Mouse (Mus musculus) midbrain, embryonic 12.5 days (tissue): ENCODE measurements at regions not wholly inside any gene's neighbourhood (a gene's known extent, or its start where the extent isn't known, plus 50 kb on each side); places are given as distances from the start of the nearest gene placed in this dataset.
"Not testable (repeated sequence)": the region's sequence is repeated elsewhere in the genome, so short reads cannot be mapped to it uniquely, and the experiment has no call there.

Source experiments
- ATAC-seq: fragments of 200-750 bp; cut with Nextera tagmentation; 2 replicates; pipeline ENCODE4 v1.8.0; 2017; ENCODE audit warnings: low read depth, moderate TSS enrichment, moderate library complexity; ENCODE audit not compliant: low FRiP score
- H3K27ac ChIP-seq: fragments of 300-500 bp; sonication (generic); replicated peaks from 2 replicates; pipeline ENCODE4 v1.5.1; 2016; ENCODE audit warnings: mild to moderate bottlenecking
- H3K27me3 ChIP-seq: fragments of 300-500 bp; sonication (generic); 2 replicates; pipeline ENCODE4 v1.6.1; 2016; ENCODE audit warnings: mild to moderate bottlenecking
- H3K36me3 ChIP-seq: fragments of 300-500 bp; sonication (generic); 2 replicates; pipeline ENCODE4 v1.6.1; 2016
- H3K4me1 ChIP-seq: fragments of 300-500 bp; sonication (generic); 2 replicates; pipeline ENCODE4 v1.6.1; 2016
- H3K4me2 ChIP-seq: fragments of 300-500 bp; sonication (generic); replicated peaks from 2 replicates; pipeline ENCODE4 v1.6.1; 2016; ENCODE audit warnings: mild to moderate bottlenecking, moderate library complexity
- H3K4me3 ChIP-seq: fragments of 300-500 bp; sonication (generic); 2 replicates; pipeline ENCODE4 v1.5.1; 2016; ENCODE audit warnings: mild to moderate bottlenecking
- H3K9ac ChIP-seq: fragments of 300-500 bp; sonication (generic); replicated peaks from 2 replicates; pipeline ENCODE4 v1.6.1; 2016; ENCODE audit warnings: mild to moderate bottlenecking, moderate library complexity
- H3K9me3 ChIP-seq: fragments of 300-500 bp; sonication (generic); 2 replicates; pipeline ENCODE4 v1.6.1; 2016; ENCODE audit warnings: mild to moderate bottlenecking
- WGBS: fragments of 180-500 bp; shearing (Covaris S2); methylation state at CpG from one replicate; pipeline ENCODE4 v1.1.7; 2016; 5-methylcytosine and 5-hydroxymethylcytosine counted together

DNA sequence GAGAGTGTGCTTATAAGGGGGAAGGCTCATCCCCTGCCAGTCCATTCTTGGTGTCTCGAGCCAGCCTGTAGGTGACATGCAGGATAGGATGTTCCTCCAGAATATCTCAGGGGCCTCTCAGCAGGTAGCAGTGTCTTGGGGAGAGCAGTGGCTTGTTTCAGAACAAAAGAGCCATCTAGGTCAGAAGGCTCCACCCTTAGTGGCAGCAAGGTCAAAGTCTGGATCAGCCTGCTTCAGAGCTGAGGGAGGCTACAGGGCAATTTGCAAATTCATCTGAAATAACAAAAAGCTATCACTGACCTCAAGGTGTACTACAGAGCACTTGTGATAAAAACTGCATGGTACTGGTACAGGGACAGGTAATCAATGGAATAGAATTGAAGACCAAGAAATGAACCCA, 1679.5 kb downstream of the Stim2 start:
- not testable (repeated sequence) for H3K9ac ChIP-seq, H3K9me3 ChIP-seq, H3K27me3 ChIP-seq, H3K4me2 ChIP-seq, H3K36me3 ChIP-seq, H3K27ac ChIP-seq, ATAC-seq, H3K4me1 ChIP-seq, H3K4me3 ChIP-seq
- 63% methylated on average over 1 of the region's 1 CpGs for WGBS

DNA sequence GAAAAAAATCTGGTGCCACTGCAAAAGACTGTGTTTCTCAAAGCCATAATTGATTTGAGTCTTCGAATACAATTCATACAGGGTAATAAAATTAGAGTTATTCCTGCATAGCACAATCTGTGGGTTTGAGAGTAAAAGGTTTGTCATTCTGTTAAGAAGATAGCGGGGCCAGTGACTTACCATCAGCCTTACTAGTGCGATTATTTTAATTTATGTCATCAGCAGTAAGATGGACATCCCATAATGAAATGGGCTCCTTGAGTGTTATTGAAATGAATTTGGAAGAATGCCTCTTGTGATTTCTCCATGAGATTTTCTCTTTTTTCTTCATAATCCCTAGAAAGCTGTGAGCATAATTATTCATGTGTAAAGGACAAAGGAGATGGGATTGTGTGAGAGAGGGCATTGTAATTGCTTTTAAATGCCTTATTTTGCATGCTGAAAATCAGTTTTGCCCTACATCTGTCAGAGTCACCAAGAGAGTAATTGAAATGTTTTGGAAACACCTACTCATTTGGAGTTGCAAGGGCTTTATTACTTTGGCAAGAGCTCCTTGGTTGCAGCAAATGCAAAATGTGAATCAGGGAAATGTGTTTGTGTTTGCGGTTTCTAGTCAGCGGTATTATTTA, 1692.9 kb downstream of the Stim2 start:
- H3K36me3 ChIP-seq: no peaks in the 10 kb centered on the region
- WGBS: 61% methylated on average over 5 of the region's 5 CpGs
- ATAC-seq: peak; percentile 83

DNA sequence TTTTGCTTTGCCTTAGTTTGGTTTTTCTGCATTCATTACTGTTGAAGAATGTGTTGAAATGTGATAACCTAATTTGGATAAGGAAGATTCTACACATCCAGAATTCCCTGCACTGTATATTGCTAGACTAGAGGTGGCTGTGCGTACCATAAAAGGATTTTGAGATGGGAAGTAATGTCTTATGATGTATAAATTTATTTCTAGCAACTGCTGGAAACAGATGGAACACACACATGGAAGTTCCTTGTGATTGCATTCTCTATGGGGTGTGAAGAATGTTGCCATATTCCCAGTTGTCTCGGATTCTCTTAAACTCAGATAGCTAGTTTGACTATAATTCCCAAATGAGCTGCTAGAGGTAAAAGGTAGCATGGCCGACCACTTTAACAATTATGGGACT, 1706.2 kb downstream of the Stim2 start:
- H3K36me3 ChIP-seq: no peaks in the 10 kb centered on the region
- WGBS: 84% methylated on average over 3 of the region's 3 CpGs
- H3K4me3 ChIP-seq: no peak overlapping the region
- H3K27ac ChIP-seq: no peak overlapping the region
- no peaks in the 10 kb centered on the region for H3K9me3 ChIP-seq
- no peaks in the 10 kb centered on the region for H3K27me3 ChIP-seq
- H3K4me2 ChIP-seq: no peak overlapping the region
- H3K4me1 ChIP-seq: no peaks in the 10 kb centered on the region
- H3K9ac ChIP-seq: no peak overlapping the region
- ATAC-seq: no peak

More for the DNA sequence above, 1692.9 kb downstream of the Stim2 start:
- no peaks in the 10 kb centered on the region for H3K4me1 ChIP-seq
- no peak overlapping the region for H3K4me3 ChIP-seq
- H3K4me2 ChIP-seq: no peak overlapping the region
- no peak overlapping the region for H3K27ac ChIP-seq
- no peaks in the 10 kb centered on the region for H3K9me3 ChIP-seq
- no peaks in the 10 kb centered on the region for H3K27me3 ChIP-seq
- no peak overlapping the region for H3K9ac ChIP-seq

DNA sequence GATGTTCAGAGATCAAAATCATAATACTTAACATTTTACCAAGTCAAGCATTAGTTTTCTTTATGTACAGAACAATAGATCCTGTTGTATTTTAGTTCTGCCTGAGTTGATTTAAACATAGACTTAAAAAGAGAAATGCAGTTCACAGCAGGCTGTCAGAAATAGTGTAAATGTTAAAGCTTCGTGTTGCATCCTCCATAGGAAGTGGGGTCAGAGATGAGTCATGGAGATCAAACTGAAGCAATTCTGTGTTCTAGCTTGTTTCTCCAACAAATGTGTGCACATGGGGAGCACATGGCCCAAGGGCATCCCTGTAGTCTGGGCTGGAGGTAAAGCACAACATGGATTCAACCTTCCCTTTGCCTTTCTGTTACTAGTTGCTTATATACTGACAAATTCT, 1713.5 kb downstream of the Stim2 start:
- 43% methylated on average over 1 of the region's 1 CpGs for WGBS
- Histone ChIP-seq H3K4me1 (no peaks in the 10 kb centered on the region), H3K9ac (no peak overlapping the region), H3K36me3 (no peaks in the 10 kb centered on the region), H3K4me2 (no peak overlapping the region), H3K27me3 (no peaks in the 10 kb centered on the region), H3K9me3 (no peaks in the 10 kb centered on the region), H3K4me3 (no peak overlapping the region), H3K27ac (no peak overlapping the region)
- no peak for ATAC-seq

DNA sequence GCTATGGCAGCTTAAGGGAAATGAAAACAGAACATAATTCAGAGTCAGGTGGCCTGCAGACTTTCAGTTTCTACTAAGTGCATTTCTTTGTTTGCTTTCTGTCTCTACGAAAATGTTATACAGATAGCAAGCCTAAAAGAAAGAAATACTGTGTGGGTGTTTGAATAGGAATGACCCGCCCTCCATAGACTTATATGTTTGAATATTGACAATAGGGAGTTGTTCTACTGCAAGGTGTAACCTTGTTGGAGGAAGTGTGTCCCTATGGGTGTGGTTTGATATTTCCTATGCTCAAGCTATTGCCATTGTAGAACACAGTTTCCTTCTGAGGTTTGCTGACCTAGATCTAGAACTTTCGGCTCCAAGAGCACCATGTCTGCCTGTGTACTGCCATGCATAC, 1736.8 kb downstream of the Stim2 start:
- ATAC-seq: no peak
- Histone ChIP-seq H3K4me3 (no peak overlapping the region), H3K27me3 (no peaks in the 10 kb centered on the region), H3K36me3 (no peaks in the 10 kb centered on the region), H3K9me3 (no peaks in the 10 kb centered on the region), H3K4me2 (no peak overlapping the region), H3K4me1 (no peaks in the 10 kb centered on the region), H3K9ac (no peak overlapping the region), H3K27ac (no peak overlapping the region)
- 82% methylated on average over 3 of the region's 3 CpGs for WGBS

DNA sequence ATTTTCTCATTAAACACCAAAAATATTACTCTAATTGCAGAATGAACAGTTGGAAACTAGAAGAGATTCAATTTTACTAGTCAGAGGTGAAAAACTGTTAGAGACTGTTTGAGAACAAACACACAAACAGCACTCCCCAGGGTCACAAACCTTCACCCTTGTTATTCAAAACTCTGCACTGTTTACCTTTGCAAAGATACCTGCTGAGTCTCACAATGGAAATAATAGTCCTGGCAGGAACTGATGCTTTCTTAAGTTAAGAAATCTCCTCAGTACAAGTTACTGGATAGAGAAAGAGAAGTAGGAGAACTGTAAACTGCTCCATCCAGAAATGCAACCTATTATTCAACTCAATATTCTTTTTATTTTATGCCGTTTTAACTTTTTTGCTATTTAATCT, 1763.5 kb downstream of the Stim2 start:
- H3K4me2 ChIP-seq: no peak overlapping the region
- H3K36me3 ChIP-seq: no peaks in the 10 kb centered on the region
- no peak overlapping the region for H3K4me3 ChIP-seq
- H3K4me1 ChIP-seq: no peaks in the 10 kb centered on the region
- WGBS: 84% methylated on average over 1 of the region's 1 CpGs
- no peaks in the 10 kb centered on the region for H3K27me3 ChIP-seq
- H3K9ac ChIP-seq: no peak overlapping the region
- no peak overlapping the region for H3K27ac ChIP-seq
- no peaks in the 10 kb centered on the region for H3K9me3 ChIP-seq
- no peak for ATAC-seq

DNA sequence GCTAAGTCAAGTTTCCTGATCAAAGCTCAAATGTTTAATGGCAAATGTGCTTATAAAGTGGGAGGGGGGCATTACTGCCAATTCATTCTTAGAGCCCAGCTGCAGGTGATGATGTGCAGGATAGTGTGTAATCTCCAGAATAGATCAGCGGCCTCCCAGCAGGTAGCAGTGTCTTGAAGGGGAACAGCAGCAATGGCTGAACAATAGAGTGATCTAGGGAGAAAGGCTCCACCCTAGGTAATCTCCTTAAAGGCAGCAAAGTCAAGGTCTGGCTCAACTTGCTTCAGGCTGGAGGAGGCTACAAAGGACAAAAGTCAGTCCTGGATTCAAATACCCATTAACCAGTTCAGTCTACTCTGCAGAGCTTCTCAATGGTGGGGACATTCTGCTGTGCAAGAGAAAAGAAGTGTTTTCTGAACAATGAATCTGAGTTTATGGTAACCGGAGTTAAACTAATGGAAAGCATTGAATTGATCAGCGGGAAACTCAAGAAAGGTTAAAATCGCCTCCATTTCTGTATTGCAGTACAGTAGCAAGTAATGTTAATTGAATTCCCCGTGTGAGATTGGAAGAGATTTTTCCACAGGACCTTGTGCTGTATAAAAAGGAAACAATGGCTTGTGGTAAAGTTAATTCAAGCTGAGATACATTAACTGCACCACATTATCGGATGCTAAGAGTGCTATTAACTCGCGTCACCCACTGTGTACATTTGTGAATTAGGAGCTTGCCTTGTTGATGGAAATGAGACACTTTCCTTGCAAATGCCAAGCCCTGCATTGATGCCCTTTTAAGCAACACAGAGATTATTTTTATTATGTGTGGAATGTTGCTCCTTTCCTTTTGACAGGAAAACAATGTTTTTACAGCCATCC, 1793.7 kb downstream of the Stim2 start:
- Histone ChIP-seq H3K4me1 (no peaks in the 10 kb centered on the region), H3K27me3 (no peaks in the 10 kb centered on the region), H3K4me3 (no peak overlapping the region), H3K4me2 (no peak overlapping the region), H3K9ac (no peak overlapping the region), H3K27ac (no peak overlapping the region), H3K9me3 (no peaks in the 10 kb centered on the region), H3K36me3 (no peaks in the 10 kb centered on the region)
- ATAC-seq: no peak
- WGBS: 43% methylated on average over 8 of the region's 8 CpGs

DNA sequence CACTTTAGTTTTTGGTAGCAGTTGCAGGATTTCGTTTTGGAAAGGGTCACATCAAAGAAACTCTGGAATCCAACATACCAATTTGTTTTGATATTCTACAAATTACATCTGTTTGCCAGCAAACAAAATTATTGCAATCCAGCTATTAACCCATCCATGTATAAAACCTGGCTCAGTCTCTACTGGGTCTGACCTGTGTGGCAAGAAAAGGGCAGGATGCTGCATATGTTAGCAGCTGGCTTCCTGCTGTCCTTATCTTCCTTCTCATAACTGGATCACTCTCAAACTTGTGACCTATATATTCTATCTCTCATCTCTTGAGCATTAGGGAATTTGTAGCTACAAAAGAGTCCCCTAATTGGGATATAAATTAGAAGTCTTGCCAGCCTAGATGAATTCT, 1794.4 kb downstream of the Stim2 start:
- no peak overlapping the region for H3K4me3 ChIP-seq
- WGBS: 56% methylated on average over 1 of the region's 1 CpGs
- no peaks in the 10 kb centered on the region for H3K9me3 ChIP-seq
- ATAC-seq: no peak
- no peaks in the 10 kb centered on the region for H3K36me3 ChIP-seq
- no peaks in the 10 kb centered on the region for H3K4me1 ChIP-seq
- H3K9ac ChIP-seq: no peak overlapping the region
- no peak overlapping the region for H3K4me2 ChIP-seq
- H3K27ac ChIP-seq: no peak overlapping the region
- H3K27me3 ChIP-seq: no peaks in the 10 kb centered on the region
